Mouse (Mus musculus) natural killer cell, adult 2 months (primary cell): ENCODE results near the gene Npas3.

Experiments
- DNase-seq, 2 experiments: peaks; one replicate each; pipeline ENCODE4 v3.0.0; 2022; ENCODE audit warnings: low spot score in 2 of 2

Npas3 gene

GRCm38 (mm10) chr12:54064986-54065385, 816.5 kb downstream of the Npas3 start:
- no peak for DNase-seq

- DNase-seq = no peak
These were observed 817.1 kb downstream of the Npas3 start for GRCm38 (mm10) chr12:54065607-54066006.

- no peak for DNase-seq
These were observed 818.9 kb downstream of the Npas3 start for GRCm38 (mm10) chr12:54067419-54067818.

- no peak for DNase-seq
These were observed 819.6 kb downstream of the Npas3 start for GRCm38 (mm10) chr12:54067886-54068756.

- no peak for DNase-seq
These were observed 820.3 kb downstream of the Npas3 start for GRCm38 (mm10) chr12:54068757-54069146.

GRCm38 (mm10) chr12:54074012-54074411, 825.5 kb downstream of the Npas3 start:
- DNase-seq = no peak

- DNase-seq = no peak
These were observed 832.5 kb downstream of the Npas3 start for GRCm38 (mm10) chr12:54080996-54081395.

GRCm38 (mm10) chr12:54093729-54094128, 845.3 kb downstream of the Npas3 start:
- no peak for DNase-seq

GRCm38 (mm10) chr12:54096492-54096891, 848.0 kb downstream of the Npas3 start:
- no peak for DNase-seq

GRCm38 (mm10) chr12:54098136-54098535, 849.7 kb downstream of the Npas3 start:
- DNase-seq = no peak

GRCm38 (mm10) chr12:54098785-54099184, 850.3 kb downstream of the Npas3 start:
- DNase-seq = peak; percentile 4 to 16

GRCm38 (mm10) chr12:54099458-54099857, 851.0 kb downstream of the Npas3 start:
- DNase-seq = no peak

- no peak for DNase-seq
These were observed 852.9 kb downstream of the Npas3 start for GRCm38 (mm10) chr12:54101307-54101870.

- no peak for DNase-seq
These were observed 854.0 kb downstream of the Npas3 start for GRCm38 (mm10) chr12:54102500-54102899.

GRCm38 (mm10) chr12:54105531-54105930, 857.1 kb downstream of the Npas3 start:
- no peak for DNase-seq

- DNase-seq = no peak
These were observed 857.5 kb downstream of the Npas3 start for GRCm38 (mm10) chr12:54105946-54106345.

GRCm38 (mm10) chr12:54110342-54110741, 861.9 kb downstream of the Npas3 start:
- DNase-seq = no peak

- no peak for DNase-seq
These were observed 862.5 kb downstream of the Npas3 start for GRCm38 (mm10) chr12:54110930-54111329.

- DNase-seq = no peak
These were observed 871.9 kb downstream of the Npas3 start for GRCm38 (mm10) chr12:54120386-54120785.

- DNase-seq = no peak
These were observed 872.8 kb downstream of the Npas3 start for GRCm38 (mm10) chr12:54121286-54121685.
